Mouse (Mus musculus): Measurements from ENCODE around the gene Wdhd1.
"Not testable (repeated sequence)": the region's sequence is repeated elsewhere in the genome, so short reads cannot be mapped to it uniquely, and the experiment has no call there.

Wdhd1 gene

DNA sequence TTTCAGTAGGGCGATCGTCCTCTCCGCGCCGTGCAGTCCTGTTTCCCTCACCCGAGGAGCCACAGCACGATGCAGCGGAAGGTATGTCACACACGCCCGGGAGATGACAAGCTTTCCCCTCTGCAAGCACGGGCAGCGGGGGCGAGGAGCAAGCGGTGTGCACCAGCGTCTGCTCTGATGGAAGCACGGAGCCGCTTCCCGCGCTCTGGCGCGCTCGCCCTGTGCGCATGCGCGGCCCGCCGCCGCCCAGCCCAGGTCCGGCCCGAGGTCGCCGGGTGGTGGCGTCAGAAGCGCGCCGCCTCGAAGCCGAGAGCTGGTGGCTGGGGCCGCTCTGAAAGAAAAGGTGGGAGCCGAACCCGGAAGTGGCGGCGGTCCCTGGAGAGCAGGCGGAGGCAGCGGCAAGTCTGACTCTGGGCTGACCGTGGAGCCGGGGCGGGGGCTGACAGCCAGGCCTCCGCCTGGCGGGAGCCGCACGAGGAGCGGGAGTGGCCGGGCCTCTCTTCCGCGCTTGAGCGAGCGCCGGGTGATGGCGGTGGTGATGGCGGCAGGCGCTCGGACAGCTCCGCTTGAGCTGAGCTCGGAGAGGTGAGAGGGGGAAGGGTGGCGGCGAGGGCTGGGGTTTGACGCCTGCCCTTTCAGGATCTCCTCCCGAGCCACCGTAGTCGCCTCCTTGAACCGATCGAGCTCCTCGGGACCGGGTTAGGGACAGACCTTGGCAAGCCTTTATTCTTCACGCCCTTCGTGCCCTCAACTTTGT lies at the start of gene Wdhd1, which contains the start of gene Socs4:
Wdhd1 (minus strand) TSS at position 221 of the 757 bp plus-strand sequence.
Socs4 (plus strand) TSS at position 295 of the 757 bp plus-strand sequence.
- DNase-seq (ENCODE audit: low spot score) = peak; percentile 96

DNA sequence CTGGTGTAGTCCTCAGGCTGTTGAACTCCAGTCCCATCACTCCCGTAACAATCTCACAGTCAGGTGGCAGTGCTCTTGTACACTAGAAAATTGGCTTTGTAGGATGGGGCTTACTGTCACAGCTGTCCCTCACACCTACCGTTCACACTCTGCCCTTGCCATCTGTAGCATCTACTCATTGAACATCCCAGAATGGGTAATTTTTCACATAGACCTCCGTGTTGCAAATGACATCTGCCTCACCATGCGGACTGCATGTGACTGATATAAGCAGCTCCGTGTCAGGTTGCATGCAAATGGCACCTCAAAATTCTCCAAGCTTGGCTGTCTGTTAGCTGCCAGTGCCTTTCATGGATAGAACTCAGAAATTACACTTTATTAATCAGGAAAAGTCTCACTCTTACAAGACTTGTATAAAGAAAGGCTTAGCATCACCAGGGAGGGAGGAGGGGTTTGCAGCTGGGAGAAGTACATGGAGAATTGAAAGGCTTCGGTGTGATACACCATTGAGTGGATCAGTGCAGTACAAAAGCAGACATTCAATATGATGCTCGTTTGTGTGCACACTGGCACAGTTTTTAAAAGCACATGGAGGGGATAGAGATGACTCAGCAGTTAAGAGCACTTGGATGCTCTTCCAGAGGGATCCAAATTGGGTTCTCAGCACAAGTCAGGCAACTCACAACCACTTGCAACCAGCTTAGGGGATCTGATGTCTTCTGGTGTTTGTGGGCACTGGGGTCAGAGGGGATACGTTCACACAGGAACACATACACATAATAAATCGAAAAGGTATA lies 49.5 kb upstream of the Wdhd1 start:
- no peak for DNase-seq (ENCODE audit: low spot score)

DNA sequence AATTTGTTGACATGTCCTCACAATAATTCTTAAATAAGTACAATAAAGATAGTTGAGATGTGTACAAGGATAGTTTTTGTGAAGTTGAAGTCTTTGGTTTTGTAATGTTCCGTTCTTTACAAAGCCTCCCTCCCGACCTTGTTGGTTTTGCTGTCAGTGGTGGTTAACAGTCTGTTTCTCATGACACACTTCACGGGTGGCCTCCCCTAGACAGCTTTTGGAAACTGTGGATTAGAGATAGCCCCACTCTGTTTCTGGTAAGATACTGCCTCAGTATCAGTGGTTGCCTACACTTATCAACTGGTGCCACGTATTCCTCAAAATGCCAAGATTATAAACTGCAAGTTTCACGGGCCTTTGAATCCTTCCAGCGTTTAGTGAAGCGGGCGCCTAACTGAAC lies 44.9 kb upstream of the Wdhd1 start:
- not testable (repeated sequence) for DNase-seq (ENCODE audit: low spot score)

DNA sequence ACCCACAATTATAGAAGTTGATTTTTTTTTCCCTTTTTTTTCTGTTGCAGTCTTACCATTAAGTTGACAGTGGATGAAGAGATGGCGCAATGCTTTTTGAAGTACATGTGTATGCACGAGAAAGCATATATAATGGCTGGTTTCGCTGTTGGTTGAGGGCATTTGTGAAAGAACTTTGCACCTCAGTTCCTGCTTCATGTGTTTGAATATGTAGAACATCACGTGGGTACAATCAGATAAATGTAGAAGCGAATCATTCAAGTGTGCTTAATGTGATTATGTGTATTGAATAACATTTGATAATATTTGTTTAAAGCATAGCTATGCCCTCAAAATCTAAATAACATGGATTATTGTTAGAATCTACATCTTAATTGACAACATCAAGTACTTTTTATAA lies 42.7 kb upstream of the Wdhd1 start:
- no peak for DNase-seq (ENCODE audit: low spot score)

DNA sequence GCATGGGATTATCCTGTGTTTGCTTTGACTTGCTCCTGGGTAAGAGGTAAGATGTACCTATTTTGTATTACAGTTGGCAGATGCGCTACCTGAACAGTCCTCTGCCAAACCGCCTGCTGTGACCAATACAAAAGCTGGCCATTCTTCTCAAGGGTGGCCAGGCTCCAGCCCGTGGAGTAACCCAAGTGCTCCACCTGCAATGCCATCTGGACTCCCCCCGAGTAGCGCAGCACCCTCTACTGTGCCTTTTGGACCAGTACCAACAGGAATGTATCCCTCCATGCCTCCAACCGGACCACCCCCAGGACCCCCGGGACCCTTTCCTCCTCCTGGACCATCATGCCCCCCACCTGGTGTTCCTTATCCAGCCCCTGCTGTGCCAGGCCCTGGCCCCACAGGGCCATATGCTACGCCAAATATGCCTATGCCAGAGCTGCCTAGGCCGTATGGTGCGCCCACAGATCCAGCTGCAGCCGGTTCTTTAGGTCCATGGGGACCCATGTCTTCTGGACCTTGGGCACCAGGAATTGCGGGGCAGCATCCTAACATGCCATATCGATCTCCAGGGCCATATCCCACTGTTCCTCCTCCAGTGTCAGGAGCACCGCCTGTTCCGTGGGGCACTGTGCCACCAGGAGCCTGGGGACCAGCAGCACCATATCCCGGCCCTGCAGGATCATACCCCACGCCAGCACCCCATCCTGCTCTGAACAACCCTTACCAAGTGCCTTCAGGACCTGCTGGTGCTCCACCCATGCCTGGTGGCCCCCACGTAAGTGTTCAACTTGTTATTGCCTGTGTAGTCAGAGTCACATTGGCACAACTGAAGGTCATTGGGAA lies 33.9 kb upstream of the Wdhd1 start:
- no peak for DNase-seq (ENCODE audit: low spot score)

DNA sequence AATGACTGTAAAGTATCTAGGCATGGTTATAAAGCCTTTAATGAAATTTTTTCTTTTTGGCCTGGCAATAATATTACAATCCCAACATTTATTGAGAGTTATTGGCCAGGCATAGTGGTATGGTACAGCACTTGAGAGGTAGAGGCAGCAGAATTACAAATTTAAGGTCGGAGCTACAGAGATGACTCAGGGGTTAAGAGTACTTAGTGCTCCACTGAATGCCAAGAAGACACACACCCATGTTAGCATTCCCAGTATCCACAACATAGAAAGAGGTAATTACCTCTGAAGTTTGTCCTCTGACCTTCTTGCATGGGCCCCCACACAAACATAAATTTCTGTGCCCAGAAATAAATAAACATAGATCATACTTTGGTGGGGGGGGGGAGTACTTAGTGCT lies 32.4 kb upstream of the Wdhd1 start:
- no peak for DNase-seq (ENCODE audit: low spot score)

DNA sequence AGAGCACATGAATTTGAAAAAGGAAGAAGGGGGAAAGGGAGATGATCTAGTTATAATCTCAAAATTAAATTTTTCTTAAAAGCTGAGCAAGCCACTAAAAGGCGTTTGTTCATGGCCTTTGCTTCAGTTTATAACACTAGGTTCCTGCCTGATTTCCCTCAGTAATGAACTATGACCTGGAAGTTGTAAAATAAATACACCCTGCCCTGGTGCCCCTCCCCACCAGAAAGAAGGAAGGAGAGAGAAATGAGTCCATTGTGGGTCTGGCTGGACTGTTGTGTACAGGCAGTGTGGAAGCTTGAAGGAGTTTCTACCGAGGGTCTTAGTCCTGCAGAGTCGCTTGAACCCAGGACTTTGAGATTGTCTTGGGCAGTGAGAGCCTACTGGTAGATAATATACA lies 31.0 kb upstream of the Wdhd1 start:
- no peak for DNase-seq (ENCODE audit: low spot score)

DNA sequence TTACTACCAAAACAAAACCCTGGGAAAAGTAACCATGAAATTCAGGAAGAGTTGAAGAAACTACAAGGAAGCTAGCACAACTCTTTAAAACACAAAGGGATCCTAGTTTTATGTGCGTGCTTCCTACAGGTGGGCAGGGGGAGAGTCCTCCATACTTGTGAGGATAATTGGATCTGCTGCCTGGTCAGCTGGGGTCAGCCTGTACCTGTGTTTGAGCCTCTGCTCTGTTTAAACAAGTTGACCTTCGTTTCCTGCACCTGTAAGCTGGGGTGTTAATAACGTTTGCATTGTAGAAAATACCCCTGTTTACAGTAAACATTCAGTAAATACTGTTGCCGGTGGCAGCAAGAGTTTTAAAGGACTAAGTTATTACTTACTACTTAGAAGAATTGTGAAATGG lies 29.3 kb upstream of the Wdhd1 start:
- DNase-seq (ENCODE audit: low spot score) = no peak

DNA sequence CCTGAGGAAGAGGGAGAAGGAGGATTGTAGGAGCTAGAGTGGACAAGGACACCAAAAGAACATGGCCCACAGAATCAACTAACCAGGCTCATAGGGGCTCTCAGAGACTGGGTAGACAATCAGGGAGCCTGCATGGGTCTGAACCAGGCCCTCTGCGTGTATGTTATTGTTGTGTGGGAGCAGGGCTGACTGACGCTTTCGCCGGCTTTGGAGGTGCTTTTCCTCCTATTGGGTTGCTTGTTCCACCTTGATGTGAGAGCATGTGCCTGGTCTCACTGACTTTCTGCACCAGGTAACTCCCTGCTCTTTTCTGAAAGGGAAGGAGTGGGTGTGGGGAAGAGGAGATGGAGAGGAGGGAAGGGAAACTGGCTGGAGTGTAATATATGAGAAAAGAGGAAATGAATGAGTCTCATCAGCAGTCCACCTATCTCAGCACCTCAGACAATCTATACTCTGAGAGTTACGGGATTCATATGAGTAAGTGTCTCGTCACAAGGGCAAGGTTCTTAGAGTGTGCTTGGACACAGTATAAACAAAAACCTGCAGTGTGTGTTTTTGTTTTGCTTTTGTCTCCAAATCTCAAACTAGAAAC lies 28.3 kb upstream of the Wdhd1 start:
- DNase-seq (ENCODE audit: low spot score) = no peak

DNA sequence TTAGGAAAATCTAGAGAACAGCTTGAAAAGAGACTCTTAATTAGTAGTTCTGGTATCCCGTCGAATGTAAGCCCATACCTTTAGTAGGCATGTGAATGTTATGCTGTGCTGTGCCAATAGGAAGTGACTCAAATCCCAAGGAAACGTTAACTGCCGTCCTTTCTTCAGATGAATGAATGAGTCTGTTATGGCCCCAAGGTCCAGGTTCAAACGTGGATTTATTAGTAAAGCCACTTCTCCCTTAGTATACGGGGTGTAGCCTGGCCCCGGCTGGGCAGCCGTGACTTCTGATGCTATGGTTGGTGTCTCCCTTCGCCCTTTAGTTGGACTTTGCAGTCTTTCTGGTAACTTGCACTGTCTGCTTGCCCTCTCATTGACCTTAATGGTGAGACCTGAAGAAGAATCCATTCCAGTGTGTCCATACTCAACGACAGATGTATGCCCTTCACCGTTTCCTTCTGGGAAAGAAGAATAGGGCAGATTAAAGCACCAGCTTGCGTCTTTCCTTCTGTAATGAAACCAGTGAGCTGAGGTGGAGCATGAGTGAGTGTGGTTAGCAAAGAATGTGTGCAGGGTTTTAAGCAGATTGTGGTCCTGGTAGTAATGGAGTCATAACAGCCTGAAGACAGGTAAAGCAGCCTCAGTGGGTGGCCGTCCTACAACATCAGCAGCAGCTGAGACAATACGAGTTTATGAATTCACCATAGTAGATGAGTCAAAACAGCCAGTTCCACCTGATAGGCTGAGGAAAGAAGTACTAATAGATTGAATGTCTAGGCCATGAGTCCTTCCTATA lies 26.4 kb upstream of the Wdhd1 start:
- DNase-seq (ENCODE audit: low spot score) = no peak

DNA sequence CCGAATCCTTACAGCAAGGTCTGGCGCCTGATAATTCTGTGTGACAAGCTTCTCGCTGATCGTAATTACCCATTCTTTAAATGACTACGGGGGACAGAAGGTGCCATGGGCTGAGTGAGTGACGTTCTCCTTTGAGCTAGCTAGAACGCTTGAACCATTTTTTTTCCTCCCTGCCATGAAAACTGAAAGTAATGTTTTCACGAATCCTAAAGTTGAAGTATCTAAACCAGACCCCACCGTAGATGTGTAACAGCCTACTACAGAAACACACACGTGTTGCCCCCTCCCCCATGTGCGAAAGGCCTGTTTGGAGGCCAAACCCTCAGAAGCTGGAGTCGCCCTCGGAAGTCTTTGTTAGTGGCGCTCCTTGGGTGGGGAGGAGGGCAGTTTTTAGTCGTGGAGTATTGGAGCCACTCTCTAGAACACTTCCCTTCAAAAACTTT lies 22.2 kb upstream of the Wdhd1 start:
- peak; percentile 29 for DNase-seq (ENCODE audit: low spot score)

DNA sequence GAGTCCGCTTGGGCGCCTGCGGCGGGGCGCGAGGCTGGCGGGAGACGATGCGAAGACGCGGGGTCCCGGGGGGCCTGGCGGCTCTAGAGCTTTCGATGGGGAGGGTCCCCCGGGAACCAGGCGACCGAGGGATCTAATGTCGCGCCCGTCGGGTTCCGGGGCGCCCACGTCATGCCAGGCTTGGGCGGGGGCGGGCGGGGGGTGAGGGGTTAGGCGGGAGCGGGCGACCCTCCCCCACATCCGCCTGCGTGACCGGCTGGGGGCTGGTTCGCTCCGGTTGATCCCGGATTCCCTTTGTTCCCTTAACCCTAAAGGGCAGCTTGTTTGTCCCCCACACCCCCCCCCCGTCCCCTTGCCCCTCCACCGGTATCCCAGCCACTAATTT lies 21.7 kb upstream of the Wdhd1 start:
- DNase-seq (ENCODE audit: low spot score) = no peak

DNA sequence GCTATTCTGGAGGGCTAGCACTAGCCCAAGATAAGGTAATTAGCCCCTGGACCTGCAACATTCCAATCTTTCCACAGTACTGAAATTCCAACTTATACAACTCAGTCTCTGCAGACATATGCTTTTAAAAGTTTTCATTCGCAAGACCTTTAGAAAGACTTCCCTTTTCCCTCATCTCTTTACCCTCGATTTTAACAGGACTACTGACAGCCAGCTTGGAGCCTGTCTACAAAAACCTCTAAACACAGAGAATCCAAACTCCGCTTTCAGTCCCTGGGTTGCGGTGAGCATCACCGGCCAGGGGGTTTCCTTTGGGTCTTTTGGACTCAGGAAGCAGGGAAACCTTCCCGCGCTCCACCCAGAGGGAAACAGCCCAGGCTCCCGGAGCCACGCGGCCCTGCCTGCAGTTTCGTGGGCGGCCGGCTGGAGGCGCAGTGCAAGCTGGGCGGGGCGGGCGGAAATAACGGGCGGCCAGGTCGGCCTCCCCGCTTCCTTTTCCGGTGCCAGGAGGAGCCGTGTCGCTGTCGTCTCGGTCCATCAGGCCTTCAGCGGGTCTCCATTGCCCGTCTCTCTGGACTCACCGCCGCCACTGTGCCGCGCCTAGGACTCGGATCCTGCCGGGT lies 21.2 kb upstream of the Wdhd1 start, which contains the start of gene Mapk1ip1l:
Mapk1ip1l (plus strand) TSS at position 482 of the 623 bp plus-strand sequence.
- peak; percentile 92 for DNase-seq (ENCODE audit: low spot score)

DNA sequence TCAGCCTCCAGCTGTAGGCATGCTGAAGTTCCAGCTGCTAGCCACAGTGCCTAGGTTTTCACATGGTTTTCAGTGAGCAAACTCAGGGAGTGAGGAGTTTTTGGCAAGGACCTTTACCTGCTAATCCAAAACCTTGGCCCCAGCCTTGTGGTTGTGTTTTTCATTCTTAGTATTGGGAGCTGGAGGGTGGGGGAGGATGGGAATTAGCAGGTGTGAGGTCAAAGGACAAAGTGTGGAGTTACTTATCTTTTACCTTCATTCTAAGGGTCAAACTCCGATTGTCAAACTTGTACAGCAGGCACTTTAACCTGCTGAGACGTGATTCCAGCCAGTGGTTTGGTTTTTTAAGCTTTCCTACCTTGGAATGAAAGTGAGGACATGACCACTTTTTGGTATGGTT lies 19.6 kb upstream of the Wdhd1 start:
- no peak for DNase-seq (ENCODE audit: low spot score)

DNA sequence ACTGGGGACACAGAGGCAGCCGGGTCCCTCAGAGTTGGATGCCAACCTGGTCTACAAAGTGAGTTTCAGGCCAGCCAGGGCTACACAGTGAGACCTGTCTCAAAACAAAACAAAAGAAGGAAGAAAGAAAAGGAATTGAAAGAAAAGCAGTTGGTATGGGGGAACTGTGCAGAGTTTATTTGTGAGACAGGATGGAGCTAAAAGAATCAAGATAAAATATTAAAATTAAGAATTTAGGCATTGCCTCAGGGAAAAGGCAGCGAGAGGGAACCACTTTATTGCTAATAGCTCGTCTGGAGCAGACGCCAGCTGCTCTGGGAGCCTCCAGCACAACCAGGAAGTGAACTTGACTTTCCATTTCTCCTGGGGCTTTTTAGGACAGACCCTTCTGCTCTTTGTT lies 17.5 kb upstream of the Wdhd1 start:
- DNase-seq (ENCODE audit: low spot score) = no peak

DNA sequence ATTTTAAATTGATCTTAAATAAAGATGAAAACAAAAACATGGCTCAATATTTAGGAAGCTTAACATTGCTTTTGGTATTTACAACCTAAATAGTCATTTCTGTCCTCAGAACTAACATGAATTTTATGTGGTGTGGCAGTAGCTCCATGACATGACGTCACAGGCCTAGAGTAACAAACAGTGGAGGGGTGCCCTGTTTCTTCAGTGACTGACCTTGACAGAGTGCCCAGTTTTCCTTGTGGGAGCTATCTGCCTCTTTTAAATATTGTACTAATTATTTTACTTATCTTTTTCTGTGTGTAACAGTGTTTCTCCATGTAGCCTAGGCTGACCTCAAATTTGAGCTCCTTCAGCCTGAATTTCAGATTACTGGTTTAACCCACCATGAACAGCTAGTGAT lies 15.1 kb upstream of the Wdhd1 start:
- no peak for DNase-seq (ENCODE audit: low spot score)

DNA sequence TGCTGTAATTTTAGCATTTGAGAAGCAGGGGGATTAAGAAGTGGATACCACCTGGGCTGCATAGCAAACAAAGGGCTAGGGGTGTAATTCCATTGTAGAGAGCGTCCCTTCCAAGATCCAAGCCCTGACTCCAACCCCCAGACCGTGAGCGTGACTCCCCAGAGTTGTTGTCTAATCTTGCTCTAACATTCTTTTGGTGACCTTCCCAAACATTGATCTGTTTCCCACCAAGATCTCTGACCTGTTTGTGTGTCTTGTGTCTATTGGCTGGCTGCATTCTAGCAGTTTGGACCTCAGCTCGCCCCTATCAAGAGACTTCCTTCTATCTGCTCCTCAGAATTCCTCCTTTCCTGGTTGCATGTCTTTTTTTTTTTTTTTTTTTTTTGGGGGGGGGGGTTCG lies 10.4 kb upstream of the Wdhd1 start:
- no peak for DNase-seq (ENCODE audit: low spot score)

DNA sequence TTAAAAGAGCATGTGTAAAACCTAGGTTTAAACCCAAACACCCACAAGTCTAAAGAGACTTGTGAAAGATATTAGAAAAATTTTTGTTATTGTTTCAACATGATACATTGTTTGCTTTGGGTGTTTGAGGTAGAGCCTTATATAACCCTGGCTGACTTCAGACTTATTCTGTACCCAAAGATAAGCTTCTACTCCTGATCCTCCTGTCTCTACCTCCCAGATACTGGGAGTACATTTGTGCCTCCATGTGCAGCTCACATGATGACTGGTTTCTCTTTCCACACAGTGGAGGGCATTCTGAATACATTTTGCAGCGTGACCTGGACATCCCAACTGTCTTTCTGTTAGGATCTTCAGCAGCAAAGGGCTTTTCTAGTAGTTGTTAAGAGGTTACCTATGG lies 9.6 kb upstream of the Wdhd1 start:
- DNase-seq (ENCODE audit: low spot score) = no peak

DNA sequence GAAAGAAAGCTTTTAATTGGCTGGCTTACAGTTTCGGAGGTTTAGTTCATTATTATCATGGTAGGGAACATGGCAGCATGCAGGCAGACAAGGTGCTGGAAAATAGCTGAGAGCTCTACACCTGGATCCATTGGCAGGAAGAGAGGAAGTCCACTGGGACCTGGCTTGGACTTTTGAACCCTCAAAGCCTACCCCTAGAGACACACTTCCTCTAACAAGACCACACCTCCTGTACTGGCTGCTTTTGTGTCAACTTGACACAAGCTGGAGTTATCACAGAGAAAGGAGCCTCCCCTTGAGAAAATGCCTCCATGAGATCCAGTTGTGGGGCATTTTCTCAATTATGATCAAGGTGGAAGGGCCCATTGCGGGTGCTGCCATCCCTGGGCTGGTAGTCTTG lies 8.6 kb upstream of the Wdhd1 start:
- no peak for DNase-seq (ENCODE audit: low spot score)

DNA sequence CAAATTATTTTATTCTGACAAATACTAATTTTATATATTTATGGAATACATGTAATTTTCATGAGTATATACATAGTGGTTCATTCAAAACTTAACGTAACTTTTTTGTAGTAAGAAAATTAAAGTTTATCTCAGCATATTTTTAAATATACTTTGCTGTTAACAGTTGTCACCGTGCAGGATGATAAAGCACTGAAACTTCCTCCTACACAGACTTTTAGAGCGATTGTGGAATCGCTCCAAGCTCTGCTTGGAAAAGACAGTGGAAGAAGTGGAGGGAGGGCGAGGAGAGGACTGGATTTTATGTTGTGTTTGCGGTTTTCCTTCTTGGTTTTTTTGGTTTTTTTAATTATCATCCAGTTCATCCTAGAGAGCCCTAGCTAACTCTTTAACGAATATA lies 6.9 kb upstream of the Wdhd1 start:
- no peak for DNase-seq (ENCODE audit: low spot score)

DNA sequence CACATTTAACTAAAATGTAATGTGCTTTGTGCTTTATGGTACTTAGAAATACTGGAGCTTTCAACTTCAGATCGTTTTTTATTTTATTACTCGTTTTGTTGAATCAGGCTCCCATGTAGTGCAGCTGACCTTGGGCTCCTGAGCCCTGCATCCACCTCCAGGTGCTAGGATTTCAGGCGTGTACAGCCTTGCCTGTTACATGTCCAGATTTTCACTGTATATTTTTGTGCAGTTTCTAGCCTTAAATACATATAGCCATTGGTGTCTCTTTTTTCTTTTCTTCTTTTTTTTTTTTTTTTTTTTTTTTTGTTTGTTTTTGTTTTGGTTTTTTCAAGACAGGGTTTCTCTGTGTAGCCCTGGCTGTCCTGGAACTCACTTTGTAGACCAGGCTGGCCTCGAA lies 4.9 kb upstream of the Wdhd1 start:
- no peak for DNase-seq (ENCODE audit: low spot score)

All from ovary, postnatal 36 days (tissue).